Mouse (Mus musculus): ENCODE measurements around the gene Polr1d.

The Polr1d gene

DNA sequence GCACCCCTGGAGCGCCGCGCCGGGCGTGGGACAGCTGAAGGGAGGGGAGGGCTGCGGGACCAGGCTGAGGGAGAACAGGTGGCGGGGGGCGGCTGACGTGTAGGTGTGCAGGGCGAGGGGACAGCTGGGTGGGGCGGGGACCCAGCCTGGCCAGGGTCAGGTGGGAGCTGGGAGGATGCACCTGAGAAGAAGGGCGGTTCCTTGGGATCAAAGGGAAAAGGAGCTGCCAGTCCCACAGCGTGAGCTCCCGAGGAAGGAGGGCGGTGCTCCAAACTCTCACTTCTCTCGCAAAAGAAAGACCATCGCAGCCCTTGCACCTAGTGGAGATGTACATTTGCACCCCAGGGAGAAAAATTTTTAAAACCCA is at the start of gene Polr1d:
Polr1d (plus strand) TSS at position 252 of the 367 bp plus-strand sequence.
- no peak for DNase-seq

DNA sequence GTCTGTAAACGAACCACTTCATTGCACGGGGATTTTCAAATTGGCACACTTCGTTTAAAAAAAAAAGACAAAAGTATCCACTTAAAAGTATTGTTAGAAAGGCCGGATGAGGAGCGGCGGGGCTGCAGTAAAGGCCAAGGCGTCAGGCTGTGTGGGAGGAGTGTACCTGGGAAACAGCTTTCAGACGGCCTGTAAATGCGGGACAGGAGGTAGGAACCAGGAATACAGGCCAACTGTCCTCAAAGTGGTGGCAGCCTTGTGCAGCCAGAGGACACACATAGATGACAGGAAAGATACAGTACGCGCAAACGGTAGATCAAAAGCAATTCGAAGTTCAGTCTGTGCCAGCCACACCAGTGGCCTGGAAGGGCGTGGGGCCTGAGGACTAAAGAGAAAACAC is 45.6 kb upstream of the Polr1d start:
- no peak for DNase-seq

DNA sequence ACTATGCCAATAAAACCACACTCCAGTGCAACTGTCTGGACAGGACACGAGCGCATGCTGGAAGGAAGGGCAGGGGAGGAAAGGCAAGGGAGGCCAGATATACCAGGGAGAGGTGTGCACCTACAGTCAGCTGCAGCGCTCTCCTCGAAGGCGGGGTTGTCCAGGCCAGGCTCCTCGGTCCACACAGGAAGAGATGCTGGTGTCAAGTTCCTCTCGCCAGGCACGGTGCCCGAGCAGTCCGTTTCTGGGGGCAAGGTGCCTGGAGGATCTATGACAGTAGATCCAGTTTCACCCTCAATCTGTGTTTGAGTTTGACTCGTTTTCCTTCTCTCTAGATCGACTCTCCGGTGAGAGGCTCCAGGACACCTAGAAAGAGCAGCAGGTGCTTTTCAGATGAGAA is 43.7 kb upstream of the Polr1d start:
- no peak for DNase-seq

DNA sequence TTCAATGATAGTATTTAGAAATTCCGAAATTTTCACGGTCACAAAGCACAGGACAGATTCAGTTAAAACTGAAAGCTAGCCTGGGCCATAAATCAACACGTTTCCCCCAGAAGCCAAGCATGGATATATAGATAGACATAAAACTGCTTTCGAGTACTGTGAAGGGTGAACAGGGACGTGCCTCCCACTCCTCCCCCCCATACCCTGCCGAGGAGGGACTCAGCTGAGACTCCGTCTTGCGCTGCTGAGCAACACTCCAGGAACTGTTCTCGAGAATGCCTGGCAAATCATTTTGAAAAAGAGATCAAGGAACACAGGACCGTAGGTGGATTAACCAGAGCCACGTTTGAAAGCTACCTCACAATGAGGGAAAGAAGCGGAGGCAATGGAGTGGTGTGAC is 42.6 kb upstream of the Polr1d start:
- no peak for DNase-seq

DNA sequence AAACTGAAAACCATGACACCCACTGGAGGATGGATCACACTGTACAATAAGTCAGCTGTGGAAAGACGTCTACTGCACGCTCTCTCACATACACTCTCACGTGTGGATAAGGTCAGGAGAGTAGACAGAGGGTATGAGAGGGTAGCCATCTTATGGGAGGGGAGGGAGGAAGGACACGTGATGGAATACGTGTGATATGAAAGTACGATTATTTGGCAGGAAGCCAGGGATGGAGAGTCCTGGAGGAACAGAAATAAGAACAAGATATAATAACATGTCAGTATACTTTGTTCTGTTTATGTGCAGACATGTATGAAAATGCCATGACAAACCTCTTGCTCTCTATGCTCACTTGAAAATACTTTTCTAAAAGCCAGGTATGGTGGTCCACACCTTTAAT is 41.5 kb upstream of the Polr1d start:
- DNase-seq = no peak

DNA sequence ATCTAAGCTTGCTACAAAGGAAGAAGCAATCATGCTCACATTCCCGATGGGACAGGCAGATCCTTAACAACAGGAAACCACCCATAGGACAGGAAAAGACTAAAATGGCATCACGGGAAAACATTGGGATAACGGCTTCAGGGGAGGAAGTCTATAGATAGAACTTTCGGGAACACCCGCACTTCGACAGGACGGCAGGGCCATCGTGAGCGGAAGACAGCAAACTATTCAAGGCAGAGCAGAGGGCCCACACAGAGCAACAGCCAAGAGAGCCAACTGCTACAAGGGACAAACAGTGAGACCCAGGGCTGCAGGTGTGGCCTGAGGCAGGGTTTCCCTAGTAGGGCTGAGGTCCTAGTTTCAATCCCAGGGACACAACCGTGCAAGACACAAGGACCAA is 40.8 kb upstream of the Polr1d start:
- no peak for DNase-seq

DNA sequence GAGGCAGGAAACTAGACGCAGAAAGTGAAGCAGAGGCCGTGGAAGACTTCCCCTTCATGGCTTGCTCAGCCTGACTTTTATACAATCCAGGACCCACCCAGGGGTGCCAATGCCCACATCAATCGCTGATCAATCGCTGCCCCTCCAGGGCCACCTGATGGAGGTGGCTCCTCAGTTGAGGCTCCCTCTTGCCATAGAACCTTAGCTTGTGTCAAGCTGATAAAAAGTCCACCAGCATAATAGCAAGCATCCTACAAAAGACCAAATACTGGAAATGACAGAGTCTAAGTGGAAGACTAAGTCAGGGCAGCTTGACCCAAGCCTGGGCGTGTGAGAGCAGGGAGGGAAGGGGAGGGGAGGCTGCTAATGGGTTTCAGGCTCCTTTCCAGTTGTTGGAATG is 40.2 kb upstream of the Polr1d start:
- DNase-seq = no peak

DNA sequence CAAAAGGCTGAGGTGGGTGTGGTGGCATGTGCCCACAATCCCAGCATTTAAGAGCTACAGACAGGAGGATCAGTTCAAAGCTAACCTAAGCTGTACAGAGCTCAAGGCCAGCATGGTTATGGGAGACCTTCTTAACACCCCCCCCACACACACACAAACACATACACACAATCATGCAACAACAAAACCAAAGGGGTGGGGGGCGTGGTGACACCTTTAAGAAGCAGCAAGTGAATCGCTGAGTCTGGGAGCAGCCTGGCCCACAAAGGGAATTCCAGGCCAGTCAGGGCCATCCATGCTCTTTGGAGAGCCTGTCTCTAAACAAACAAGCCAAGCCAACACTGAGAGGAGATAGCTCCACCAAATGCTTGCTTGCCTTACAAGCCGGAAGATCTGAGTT is 39.2 kb upstream of the Polr1d start:
- DNase-seq = no peak

DNA sequence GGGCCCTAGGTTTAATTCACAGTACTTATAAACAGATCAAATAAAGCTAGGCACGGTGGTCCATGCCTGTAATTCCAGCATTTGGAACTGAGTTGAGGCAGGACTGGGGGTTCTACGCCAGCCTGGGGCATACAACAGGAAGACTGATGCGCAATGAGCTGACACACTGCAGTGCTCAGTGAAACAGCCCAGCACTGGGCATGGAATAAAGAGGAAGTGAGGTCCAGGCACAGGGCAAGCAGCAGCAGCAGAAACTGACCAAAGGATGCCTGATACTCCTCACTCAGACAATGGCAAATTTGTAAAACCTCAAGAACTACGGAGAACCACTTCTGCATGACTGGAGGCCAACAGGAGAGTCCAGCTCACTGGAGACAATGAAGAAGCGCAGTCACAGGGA is 37.5 kb upstream of the Polr1d start:
- no peak for DNase-seq

DNA sequence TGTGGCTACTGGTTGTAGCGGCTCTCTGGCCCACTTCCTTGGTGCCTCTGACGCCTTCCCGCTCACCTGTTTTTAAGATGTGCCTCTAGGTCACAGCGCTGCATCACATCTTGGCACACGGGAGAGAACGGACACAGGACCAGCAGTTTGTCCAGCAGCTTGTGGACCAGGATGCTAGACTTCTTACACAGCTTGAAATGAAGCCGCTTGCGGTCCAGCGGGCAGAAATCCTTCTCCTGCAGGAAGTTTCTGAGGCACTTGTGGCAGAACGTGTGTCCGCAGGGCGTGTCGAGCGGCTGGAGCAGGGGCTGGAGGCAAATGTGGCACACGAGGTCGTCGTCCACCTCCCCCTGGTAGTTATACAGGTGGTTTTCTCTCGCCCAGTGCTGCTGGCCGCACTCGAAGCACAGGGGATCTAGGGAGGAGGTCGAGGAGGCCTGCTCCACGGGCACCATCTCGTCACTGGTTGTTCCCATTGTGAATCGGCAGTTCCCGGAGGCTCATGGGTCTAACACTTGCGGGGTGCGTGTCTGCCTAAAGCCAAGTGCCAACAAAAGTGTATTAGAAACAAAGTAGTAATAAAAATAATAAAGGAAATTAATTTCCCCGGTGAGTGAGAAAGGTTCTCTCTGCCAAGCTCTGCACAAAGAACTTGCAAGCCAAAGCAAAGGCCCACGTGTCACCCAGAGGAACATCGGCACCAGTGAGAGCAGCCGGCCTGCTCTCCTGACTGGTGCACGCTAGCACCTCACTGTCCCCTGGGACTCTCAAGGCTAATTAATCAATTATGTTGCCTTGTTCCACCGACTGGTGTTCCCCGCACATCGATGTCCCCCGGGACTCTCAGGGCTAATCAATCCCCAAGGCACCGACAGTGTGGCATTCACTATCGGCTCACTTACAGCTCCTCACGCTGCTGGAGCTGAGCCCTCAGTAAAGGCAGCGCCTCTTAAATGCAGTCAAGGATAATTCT is 34.6 kb upstream of the Polr1d start:
- DNase-seq = no peak

DNA sequence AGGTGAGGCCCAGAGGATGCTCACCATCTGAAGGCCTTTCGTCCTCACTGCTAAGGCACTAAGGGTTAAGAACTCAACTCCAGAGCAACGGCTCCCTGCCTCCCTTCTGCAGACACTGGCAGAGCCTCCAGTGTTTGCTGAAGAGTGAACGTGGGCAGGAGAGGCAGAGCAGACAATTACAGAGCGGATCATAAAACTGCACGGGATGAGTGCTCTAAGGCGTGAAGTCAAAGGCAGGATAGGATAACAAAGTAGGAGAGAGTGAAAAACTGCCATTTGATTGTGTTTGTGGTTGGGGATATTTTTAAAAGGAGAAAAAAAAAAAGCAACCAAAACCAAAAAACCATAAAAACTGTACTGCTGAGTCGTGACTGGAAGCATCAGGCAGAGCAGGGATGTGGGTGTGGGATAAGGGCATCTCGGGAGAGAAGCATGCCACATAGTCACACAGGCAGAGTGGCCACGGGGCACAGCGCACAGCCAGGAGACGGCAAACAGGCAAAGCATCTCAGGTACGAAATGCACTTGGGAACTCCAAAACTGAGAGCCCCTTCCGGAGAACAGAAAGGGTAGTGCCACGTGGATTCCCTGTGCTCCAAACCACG is 33.5 kb upstream of the Polr1d start:
- DNase-seq = no peak

DNA sequence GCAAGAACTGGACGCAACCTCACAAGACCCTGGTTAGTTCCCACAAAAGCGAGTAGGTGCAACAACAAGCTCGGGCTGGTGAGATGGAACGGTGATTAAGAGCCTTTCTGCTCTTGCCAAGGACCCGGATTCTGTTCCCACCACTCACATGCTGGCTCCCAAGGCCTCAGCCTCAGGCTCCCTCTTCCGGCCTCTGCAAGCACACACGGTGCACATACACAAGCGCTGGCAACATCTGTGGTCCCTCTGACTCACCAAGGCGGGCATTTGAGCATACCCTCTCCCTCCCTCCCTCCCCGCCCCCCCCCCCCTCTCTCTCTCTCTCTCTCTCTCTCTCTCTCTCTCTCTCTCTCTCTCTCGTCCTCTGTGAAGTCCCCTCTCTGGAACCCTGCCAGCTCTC is 31.5 kb upstream of the Polr1d start:
- DNase-seq = no peak

DNA sequence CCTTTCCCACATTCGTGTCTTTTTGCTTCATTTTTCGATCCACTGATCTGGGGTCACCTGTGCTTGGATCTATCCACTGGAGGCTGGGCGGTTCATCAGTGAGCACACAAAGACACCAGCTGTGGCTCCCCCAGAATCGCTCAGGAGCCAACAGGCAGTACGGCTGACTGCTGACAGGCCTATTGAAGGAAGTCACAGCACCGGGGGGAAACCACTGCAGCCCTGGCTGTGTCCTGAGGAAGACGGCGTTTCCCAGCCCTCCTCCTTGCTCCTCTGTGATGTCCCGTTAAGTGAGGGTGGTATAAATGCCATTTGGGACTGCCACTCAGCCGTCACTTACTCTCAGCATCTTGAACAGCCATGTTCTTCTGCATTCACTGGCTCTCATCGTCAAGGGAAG is 30.9 kb upstream of the Polr1d start:
- DNase-seq = peak in 1 of 2 experiments; percentile 34

DNA sequence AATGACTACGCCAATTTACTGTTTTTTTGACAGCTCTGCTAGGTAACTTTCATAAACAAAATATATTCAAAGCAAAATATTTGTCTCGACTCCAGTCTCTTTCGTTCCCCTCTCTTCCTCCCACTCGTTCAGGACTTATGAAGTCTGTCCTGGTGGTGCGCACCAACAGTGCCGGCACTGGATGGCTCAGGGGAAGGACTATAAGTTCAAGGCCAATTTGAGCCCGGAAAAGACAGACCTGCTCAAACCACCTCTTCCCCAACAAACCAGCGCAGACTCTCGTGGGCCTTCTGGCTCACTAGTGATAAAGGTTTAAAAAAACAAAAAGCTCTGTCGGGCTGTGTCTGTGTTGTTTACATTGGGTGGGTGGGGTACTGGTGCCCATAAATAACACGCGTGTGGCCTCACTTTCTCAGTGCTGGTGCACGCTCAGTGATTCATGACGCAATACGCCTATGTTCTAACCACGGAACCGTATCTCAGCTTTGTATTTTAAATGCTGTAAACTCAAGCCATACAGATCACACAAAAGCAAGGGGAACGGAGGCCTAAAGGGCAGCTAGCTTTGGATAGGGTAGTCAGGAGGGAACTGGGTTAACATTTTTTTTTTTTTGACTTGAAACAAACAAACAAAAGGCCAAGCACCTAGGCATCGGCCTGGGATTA is 27.2 kb upstream of the Polr1d start:
- DNase-seq = no peak

DNA sequence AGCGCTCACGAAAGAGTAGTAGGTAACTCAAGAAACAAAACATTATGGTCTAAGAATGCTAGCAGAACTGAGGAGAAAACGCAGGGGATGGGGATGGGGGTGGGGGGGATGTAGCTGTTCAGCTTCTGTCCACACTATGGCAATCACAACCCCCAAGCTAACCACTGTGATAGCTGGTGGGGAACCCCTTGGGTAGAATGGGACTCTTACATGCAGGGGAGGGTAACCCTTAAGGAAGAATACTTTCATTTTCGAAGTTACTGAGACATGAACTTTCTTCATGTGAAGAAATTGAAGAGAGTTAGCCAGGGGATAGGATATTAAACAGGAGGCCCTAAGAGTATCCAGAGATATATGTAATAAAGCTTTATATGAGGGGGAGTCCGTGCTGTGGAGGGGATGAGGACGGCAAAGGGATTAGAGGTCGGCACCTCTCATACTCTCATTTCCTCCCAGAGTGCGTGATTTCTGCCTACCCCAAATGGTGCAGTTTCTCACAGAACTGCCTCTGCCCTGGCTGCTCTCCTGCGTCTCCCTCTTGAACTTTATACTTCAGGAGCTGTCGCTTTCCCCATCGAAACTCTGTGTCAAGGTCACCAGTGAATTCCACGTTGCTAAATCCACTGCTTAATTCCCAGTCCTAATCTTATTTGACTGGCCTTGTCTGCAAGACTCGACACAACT is 25.9 kb upstream of the Polr1d start:
- DNase-seq = no peak

DNA sequence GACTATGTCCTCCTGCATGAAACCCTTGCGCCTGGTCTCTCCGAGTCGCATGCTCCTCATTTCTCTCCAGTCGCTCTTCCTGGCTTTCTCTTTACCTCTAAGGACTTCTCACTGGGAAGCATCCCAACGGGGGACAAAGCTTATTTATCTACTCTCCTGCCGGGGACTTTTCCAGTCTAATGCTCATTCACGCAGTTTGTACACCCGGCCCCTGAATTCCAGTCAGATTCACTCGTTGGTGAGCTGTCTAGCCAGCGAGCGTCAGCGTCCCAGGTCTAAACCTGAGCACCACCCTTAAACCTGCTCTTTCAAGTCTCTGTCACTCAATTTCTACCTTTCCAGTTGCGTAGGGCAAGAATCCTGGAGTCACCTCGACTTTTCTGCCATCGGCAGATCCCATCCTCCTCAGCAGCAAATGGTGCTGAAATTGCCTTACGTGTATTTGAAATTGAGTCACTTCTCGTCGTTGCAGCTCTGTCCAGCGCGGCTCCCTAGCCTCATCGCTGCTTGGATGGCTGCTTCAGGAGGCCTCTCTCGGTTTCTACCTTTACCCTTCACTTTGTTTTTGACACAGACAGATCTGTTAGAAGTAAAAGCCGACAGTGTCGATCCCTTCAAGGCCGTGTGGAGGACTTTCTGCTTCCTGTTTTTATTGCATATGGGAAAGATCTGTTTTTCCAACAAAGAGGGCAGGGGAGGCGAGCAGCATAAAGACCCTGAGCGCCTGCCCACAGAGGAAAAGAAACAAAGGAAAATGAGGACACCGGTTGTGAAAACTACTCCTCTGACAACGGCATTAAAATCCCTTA is 25.1 kb upstream of the Polr1d start:
- no peak for DNase-seq

DNA sequence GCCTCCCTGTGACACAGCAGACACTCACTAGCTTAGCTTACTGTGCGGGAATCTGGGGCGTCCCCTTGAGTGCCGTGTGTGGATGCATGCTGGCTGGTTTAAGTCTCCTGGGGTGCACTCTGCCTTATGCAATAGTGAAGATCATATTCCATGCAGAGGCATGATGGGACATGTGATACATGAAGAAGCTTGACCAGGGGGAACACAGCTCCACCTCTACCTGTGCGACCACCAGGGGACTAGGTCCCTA is 24.6 kb upstream of the Polr1d start:
- DNase-seq = no peak

DNA sequence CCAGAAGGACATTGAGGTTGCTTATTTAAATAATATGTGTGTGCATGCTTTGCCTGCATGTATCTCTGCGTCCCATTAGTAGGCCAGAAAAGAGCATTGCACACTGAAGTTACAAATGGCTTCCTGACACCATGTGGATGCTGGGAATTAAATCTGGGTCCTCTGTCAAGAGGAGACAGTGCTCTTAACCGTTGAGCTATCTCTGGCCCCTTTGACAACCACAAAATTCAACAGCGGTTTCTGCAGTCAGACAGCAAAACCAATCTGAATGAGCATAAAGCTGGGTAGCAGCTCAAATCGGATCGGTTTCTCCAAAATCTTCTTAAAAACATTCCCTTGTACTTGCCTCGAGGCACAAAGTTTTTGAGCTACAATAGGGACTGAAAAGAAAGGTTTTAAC is 23.8 kb upstream of the Polr1d start:
- no peak for DNase-seq

DNA sequence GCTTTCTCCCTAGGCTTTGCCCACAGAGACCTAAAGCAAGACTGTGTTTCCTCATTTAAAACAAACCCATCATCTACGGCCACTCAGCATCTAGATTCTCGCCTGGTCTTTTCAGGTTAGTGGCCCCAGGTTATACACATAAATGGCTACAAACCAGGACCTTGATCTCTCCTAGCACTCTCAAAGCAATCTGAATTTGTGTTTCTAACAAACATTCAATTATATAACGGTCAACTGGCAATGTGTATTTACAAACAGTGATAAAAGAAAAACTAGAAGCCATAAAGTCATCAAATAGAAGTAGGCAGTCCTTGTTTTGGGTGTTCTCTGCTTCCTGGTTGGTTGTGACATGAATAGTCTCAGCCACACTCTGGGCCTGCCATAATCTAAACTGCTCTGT is 23.4 kb upstream of the Polr1d start:
- no peak for DNase-seq

DNA sequence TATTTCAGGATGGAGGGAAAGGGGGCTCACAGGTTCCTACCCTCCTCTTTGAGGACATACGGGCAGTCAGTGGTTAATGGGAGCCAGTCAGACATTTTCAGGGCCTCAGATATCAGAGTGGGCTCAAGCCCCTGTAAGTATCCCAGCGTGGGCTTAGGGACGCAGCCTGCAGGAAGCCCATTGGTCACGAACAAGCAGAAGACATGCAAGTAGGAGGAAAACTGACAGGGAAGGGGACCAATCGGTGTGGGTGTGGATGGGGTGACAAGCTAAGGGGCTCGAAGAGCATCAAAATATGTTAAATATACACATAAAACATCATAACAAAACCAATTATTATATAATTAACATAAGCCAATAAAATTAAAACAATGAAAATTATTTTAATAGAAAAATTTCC is 22.5 kb upstream of the Polr1d start:
- DNase-seq = no peak

DNA sequence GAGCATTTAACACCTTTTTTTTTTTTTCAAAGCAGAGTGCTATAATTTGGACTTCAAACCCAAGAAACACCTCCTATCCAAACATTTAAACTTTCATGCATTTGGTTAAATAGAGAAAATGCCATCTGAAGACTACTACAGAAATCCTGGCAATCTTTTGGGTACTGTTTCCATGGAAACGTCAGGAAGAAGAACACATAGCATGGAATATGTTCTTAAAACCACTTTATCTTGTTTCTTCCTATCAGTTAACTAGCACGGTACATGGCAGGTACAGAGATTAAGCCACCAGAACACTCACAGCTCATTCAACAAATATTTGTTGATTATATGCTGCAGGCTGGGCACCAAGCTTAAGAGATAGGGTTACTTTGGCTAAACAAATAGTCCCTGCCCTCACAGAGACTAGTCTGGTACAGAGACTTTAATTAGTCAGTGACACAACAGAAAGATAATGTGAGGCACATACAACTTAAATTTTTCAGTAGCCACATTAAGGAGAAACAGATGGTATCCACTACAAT is 22.0 kb upstream of the Polr1d start:
- no peak for DNase-seq

DNA sequence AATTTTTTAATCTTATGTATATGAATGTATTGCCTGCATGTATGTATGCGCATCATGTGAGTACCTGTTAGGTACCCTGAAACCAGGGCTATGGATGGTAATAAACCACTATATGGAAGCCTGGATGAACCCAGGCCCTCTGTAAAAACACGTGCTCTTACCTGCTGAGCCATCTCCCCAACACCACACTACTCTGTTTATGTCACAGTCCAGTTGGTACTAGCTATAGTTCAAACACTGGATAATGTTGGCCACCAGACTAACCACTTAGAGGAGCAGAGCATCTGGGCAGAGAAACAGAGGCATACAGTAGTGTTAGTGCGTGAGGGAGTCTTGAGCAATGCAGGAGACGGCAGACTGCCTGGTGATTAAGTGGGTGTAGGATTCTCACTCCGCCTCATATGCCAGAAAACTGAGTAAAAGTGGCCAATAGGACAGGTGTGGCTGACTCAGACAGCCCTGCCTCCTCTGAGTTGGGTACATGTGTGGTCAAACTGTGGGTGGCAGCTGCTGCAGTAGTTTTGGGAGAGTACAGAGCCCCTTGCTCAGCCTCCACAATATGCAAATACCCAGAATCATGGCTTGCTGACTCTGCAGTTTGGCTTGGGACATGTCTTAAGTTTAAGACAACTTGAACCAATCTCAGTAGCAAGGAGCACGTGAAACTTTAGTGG is 21.1 kb upstream of the Polr1d start:
- DNase-seq = no peak

Data from spleen, adult 18-20 months (tissue).